Mouse (Mus musculus) adrenal gland, adult 8-10 months (tissue): Measurements from ENCODE around the gene Ces1e. TPM values are rescaled to one million over a fixed set of nuclear protein-coding genes. Genes with fewer than 3 reads are reported as not detected.
"Not testable (repeated sequence)": the region's sequence is repeated elsewhere in the genome, so short reads cannot be mapped to it uniquely, and the experiment has no call there.

ENCODE experiments used
- DNase-seq: peaks from one replicate; pipeline ENCODE4 v3.0.0; 2022
- total RNA-seq, 4 experiments: library from RNA; stranded (reverse); gene quantifications; 2 replicates each; pipeline ENCODE4 v1.2.4; 2022

Ces1e gene
- not detected for total RNA-seq

DNA sequence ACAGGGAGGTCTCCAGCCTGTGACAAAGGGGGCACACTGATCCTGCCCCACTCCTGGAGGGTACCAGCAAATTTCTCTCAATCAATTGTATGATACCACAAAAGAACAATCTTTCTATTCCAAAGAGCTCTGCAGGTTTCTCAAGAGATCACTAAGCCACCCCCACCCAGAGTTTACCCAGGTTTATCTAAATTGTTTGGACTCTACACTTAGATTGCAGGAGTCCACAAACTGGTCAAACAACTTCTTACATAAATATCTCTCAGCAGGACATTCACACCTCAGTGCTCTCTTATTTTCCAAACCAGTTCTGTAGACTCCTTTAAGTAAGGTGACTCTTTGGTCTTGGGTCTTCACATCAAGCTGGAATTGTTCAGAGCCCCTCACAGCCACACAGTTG is at the start of gene Ces1e:
Gene Ces1e (minus strand): TSS at position 174 of the 400 bp plus-strand sequence.
- DNase-seq, result no peak

DNA sequence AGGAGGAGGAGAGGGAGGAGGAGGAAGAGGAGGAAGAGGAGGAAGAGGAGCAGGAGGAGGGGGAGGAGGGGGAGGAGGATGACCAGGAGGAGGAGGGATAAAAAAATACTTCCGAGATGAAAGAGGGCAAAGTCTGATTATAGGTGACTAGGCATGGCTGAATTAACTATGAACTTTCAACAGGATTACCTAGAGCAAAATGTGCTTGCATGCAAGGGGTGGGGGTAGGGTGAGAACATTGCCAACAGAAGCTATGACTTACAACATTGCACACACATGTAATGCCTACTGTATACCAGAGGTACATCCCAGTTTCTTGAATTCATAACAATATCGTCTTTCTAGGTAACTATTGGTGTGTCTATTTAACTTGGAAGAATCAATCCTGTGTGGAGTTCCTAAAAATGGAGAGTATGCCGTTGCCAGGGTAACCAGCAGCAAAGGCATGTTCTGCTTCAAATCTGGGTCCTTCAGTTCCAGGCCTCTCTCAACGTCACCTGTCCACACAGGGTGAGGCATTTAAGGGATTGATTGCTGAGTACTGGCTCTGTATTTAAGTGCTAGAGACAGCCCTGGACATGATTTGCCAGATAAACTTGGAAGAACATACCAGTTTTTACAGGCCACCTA is 48.9 kb upstream of the Ces1e start:
- no peak for DNase-seq

DNA sequence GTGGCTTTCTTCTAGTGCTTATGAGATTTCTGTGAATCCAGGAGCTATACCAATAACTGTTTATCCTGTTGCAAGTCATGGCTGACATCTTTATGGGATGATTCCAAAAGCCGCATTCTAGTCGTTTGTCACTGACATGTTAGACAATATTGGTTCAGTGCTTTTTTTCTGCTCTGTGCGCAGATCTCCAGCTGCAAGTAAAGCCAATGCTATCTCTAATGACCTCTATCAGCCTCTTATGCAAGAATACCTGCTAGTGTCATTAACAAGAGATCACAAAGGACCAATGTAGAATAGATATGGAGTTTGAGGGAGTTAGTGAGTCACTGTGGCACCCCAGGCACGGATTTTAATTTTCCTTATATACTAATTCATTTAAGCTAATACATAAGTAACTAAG is 45.2 kb upstream of the Ces1e start:
- DNase-seq, result no peak

DNA sequence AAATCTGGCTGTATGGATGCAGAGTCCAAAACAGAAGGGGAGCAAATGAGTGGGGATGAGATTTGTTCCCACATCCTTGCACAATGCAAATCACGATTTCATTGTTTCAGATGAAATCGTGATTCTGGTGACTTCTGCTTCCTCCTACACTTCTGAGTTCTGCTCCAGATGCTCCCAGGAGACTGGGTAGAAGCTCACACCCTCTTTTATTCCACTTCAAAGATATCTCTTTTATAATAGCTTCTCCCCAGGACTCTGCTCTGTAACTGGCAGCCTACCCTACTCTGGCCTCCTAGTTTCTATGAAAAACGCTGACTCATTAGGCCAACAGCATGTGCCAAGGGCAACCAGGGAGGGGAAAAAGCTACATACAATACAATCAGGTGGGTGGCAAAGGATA is 43.9 kb upstream of the Ces1e start:
- DNase-seq, result peak; percentile 55

DNA sequence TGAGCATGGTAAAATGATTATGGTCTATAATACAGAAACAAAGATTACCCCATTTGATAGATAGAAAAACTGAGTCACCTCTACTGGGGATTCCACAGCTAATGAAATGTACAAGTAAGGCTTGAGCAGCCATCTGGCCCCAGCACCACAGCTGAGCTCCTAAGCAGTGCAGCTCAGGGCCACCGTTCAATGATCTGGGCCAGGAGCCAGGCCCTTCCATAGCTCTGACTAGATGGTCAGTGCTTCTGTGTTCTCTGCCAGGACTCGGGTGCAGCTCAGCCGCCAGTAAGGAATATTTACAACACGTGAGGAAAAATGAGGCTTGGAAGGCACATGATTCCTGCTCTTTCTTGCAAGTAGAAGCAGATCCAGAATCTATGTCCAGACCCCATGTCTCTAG is 43.3 kb upstream of the Ces1e start:
- DNase-seq, result peak; percentile 76

DNA sequence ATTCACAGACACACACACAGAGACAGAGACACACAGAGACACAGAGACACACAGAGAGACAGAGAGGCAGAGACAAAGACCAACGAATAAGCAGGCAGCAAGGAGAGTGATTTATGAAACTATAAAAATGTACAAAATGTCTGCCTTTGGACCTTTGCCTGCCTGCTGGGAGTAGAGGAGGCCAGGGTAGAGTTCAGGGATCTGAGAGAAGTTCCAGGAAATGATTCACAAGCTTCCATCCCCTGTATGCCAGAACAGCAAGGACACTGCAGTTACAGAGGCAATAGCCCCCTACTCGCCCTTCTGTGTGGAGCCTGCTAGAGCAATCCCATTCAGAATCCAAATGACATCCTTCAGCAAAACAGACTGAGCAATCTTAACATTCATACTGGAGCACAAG is 32.0 kb upstream of the Ces1e start:
- no peak for DNase-seq

DNA sequence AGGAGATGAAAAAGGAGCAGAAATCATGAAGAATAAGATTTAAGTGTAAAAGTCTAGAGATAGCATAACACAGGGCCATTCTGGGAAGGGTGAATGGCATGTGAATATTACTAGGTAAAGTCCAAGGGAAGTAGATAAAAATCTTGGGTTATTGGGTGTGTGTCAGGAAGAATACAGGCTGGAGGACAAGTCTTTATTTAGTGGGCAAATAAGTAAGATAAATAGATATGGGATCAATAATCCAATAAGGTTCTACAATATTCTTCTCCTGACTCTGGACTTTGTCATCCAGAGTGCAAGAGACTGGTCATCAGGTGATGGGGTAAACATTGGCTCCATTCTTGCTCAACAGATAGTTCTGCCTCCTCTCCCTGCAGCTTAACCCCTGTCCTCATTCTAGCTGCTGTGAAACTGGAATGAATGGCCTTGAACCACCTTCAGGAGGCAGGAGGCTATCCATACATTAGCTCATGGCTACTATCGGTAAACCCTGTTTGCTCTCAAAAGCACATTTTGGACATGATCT is 23.0 kb upstream of the Ces1e start:
- DNase-seq, result no peak

DNA sequence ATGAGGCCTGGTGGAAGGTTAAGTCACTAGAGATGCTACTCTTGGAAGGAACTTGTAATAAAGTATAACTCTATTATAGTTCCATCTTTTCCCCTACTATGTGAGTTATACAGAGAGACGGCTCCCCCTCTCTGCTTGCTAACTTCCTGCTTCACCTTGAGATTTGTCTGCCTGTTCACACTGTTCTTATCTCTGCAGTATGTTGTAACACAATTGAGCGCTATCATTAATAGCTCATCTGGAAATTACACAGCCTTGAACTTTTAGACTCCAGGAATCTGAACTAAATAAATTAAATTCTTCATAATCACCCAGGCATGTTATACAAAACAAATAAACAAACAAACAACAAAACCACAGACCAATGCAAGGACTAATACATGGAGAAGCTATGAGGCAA is 16.6 kb upstream of the Ces1e start:
- DNase-seq, result no peak

DNA sequence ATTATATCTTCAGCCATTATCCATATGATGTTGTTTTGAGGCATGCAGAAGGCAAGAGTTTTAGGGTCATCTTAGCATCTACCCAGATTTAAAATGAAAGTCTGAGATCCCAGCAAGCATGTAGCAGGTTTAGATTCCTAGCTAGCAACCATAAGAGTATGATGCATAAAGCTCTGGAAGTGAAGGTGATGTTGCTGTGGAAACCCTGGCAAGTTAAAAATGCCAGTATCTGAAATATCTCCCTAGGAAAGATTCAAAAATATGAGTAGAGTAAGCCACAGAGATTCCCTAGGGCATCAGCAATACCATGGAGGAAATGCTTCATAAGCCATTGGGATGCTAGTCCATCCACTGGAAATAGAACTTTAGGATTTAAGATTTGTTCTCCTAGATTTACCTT is 10.5 kb upstream of the Ces1e start:
- DNase-seq, result no peak

DNA sequence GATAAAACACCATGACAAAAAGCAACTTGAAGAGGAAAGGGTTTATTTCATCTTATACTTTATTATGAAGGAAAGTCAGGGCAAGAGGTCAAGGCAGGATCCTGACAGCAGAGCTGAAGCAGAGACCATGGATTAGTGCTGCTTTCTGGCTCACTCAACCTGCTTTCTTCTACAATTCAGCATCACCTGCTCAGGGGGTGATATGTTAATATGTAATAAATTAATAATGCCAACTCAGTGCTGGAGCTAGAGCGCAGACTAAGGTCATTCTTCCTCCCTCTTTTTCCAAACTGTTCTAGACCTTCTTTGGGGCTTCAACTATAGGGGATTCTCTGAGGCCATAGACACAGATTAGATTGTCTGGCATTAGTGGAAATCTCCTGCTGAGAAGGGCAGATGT is 6.3 kb upstream of the Ces1e start:
- no peak for DNase-seq

DNA sequence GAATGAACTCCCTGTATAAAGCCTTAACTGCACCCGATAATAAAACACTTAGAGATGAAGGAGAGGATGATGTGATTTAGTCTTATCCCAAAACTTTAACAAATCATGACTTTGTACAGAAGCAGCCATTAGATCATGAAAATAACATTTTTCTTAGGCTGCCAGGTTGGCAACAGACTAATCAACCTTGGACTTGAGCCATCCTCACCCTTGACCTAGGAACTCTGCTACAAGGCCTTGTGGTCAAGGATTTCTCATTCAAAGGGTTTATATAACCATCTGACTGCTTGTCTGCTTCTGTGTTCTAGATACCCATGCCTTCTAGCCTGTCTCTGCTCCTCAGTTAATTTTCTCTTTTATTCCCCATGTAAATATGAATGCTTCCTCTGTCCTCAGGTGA is 5.3 kb upstream of the Ces1e start:
- DNase-seq, result peak; percentile 70

DNA sequence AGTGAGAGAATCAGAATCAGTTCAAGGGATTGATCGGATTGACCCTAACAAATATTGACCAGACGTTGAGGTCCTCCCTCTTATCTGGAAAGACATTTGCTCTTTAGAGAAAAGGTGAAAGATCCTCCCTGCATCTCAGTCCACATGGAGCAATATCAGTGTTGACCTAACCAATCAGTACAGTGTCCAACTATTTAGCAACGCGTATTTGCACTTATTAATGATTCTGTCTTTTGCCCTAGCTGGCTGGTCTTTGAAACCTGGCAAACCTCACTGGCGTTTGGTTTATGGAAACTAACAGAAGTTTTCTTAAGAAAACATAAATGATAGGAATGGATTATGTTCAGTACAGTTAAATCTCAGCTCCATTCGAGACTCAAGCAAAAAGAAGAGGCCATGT is 4.6 kb upstream of the Ces1e start:
- no peak for DNase-seq

DNA sequence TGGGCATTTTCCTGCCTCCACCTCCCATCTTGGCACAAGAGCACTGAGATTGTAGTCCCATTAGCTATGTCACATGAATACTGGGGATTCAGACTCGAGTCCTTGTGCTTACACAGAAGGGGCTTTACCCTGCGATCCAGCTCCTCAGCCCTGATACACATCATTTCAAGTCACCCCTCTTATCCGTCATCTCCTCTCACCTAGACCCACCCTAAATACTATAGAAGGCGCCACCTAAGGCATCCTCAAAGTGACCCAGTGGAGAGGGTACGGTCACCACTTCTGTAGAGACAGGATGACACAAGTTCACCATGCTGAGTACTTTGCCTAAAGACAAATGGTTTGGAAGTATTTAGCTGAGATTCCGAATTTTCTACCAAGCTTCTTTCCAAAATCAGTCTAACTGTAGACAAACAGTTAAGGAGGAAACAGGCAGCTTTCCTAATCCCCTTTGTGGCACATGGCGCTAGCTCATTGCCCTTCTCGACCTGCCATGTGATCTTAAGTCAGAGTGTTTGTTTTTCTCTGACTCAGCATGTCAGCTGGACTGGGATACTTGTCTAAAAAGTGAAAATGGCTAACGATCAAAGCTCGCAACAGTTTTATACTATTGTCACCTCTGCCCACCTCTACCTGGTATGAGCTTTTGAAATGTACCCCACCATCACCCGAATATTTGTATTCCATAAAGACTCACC is 597 bp downstream of the Ces1e start:
- no peak for DNase-seq

DNA sequence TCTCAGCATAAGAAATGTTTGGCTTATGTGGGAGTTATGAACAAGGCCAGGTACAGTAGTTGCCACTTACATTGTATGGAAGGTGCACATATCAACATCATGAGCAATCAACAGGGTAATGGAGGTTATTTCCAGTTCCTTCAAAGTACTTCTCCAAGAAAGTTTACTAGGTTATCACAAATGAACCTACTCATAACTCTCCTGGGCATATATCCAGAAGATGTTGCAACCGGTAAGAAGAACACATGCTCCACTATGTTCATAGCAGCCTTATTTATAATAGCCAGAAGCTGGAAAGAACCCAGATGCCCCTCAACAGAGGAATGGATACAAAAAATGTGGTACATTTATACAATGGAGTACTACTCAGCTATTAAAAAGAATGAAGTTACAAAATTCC is 2.9 kb downstream of the Ces1e start:
- not testable (repeated sequence) for DNase-seq

DNA sequence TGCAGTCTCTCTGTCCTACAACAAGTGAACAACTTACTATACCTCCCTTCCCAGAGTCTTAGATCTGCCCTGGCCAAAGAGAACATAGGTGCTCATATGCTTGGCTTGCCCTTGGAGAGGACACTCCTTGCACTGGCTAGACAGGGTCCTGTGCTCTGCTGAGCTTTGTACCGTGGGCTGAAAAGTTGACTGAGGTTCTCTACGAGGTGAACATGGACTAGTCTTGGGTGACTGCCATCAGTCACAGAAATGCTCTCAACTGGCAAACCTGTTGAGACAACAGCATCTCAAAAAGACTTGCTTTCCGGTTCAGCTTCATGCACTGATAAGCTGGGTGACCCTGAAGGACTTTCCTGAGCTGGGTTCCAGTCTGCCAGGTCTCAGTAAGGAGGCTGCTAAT is 7.5 kb downstream of the Ces1e start:
- no peak for DNase-seq

DNA sequence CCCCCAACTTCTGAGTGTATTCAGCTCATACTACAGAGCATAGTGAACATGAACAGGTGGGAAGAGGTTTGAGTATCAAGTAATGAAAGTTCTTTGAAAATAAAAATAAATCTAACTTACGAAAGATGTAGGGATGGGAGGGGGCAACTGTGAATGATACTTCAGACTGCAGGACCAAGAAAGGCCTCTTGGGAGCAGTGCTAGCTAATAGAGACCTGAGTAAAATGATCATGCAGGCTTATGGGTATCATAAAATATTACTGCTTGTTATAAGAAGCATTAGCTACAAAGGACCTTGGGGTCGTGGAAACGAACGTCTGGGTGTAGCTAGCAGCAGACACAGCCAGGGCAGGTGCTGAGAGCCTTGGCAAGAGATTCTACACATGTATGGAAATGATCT is 11.6 kb downstream of the Ces1e start:
- DNase-seq, result no peak

DNA sequence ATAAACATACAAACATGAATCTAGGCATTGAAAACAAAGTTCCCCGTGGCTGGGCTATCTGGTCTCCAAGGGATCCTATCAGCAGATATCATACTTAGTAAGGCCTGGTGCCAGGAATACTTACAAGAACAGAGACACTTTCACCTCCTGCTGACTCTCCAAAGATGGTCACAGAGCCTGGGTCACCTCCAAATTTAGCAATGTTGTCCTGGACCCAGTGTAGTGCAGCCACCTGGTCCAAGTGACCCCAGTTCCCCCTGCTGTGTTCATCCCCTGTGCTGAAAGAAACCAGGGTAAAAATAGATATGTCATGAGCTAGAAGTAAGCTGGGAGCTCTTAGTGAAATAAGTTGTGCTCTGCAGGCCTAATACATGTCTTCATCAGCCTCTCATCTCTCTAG is 12.0 kb downstream of the Ces1e start:
- DNase-seq, result no peak

DNA sequence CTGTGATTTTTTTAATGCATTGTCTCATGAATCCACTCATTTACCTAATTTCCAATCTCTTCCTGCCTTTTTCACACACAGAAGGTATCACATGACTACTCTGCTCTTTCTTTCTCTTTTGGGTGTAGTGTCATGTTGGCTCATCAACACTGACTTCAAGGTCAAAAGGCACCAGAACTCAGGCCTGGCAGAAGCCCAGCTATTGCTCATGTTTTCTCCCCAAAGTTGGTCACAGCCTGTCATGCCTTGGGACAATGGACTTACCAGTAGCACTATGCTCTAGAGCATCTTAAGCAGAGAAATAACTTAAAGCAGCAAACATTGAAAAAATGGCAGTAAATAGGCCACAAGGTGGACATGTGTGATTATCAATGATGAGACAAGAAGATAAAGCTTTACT is 18.3 kb downstream of the Ces1e start:
- peak; percentile 31 for DNase-seq

DNA sequence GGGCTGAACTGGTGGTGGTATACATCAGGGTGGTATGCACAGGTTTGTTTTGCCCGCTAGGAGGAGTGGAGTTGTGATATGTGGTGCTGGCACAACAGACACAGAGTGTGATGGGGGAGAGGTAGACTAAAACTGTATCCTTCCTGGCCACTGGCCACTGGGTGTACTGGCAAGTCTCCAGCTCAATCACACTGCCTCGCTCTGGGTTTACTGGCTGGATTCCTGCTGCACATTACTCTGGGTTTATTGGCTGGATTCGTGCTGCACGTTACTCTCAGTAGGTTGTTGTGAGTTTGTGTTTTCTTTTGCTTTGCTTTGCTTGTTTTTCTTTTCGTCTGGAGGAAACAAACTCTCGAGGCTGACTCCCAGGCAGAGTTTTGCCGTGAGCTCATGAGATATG is 30.3 kb downstream of the Ces1e start:
- DNase-seq, result not testable (repeated sequence)

DNA sequence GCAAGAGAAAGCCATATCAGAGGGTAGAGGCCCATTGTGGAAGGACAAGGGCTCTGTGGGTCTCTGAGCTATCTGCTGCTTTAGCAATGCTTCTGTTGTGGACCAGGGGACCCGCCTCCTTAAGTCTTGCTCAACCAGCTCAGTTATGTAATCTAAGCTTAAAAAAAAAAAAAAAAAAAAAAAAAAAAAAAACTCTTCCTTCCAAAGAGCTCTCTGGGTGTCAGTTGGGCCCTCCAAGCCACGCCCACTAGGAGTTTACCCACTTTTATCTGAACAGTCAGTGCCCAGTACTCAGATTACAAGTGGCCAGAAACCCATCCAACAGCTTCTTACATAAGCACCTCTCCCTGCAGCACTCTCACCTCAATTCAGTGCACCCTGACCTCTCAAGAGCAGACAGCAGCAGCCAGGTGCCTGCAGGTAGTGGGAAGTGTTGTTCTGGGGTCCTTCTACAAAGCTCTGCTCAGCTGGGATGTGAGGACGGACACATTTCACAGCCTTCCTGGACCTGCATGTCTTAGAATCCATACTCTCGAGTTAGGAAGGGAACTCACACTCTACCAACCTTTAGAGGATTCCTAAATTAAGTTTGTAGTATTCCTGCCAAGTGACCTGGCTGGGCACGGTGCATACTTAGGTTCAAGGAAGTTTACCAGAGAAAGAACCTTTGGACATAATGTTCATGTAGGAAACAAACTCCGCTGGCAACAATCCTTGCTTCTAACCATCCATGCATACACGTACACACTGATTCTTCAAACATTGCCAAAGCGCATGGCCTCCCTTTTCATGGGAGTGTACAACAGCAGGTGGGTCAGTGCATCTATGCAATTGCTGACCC is 31.5 kb downstream of the Ces1e start, which contains the start of gene Ces1d:
Gene Ces1d (minus strand): TSS at position 154 of the 841 bp plus-strand sequence.
- DNase-seq, result peak; percentile 27

DNA sequence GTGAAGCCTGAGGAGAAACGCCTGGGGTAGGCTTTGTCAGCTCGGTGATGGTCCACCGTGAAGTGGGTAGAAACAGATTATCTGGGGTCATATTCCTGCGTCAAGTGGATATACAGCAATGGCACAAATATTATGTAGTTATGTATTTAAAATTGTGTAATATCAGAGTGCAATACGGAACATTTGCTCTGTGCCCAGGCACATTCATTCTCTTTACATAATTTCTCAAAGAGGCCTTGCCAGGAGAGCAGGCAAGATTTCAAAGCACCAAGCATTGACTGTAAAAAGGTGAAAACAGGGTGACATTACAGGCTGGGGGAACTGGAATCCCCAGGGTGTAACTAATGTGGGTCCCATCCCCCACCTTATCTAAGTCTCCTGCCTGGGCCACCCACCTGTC is 33.0 kb downstream of the Ces1e start:
- DNase-seq, result no peak

DNA sequence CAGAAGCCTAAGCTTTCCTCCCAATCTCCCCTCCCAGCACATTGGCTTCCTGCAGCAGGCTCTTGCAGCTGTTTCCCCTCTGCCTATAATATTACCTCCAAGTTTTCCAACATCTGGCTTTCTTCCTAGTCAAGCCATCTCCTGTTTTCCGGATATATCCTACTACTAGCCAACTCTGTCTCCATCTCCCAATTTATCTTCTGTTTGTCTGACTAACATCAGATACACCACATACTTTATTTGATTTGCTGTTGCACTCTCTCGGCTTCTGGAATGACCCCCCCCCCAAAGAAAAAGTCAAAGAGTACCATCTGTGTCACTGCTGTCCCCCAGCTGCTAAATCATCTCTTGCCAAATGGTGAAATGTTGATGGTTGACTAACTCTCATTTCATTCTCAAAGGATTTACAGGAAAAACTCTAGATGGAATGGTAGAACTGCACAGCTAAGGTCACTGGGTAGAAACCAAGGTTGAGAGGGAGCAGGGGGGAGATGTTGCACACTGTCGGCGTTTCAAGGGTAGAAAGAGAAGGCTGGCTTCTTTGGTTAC is 48.8 kb downstream of the Ces1e start:
- DNase-seq, result no peak

DNA sequence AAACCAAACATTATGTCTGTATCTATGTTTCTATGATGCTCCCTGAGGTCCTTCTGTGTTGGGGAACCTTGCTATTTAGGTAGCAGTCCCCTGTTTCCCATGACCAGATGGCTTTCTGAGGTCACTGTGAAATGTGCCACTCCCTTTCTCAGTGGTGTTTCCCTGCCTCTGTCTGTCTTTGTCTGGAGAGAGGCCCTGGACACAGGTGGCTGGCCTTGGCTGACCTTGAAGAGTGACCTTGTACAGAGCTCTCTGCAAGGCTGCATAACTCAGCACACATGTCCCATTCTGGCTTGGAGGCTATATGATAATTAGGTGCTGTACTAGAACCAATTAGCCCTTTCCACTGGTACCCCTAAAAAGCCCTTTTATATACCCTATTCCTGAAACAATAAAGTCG is 52.8 kb downstream of the Ces1e start:
- no peak for DNase-seq
